Mouse (Mus musculus) stomach, postnatal 0 days (tissue): ENCODE results near the gene Htra1. TPM values are rescaled to one million over a fixed set of nuclear protein-coding genes. Genes with fewer than 3 reads are reported as not detected.

Source experiments
- ATAC-seq: fragments of 200-750 bp; cut with Nextera tagmentation; 2 replicates; pipeline ENCODE4 v1.8.0; 2017; ENCODE audit not compliant: low FRiP score, low TSS enrichment
- DNase-seq: peaks from one replicate; pipeline ENCODE4 v3.0.0-alpha.2; 2016; ENCODE audit warnings: low spot score
- H3K27ac ChIP-seq: fragments of 300-500 bp; sonication (generic); replicated peaks from 2 replicates; pipeline ENCODE4 v1.5.1; 2014; ENCODE audit warnings: mild to moderate bottlenecking, control low read depth
- H3K27me3 ChIP-seq: fragments of 300-500 bp; sonication (generic); 2 replicates; pipeline ENCODE4 v1.6.1; 2014; ENCODE audit warnings: low read length; ENCODE audit not compliant: control insufficient read depth, insufficient read depth
- H3K36me3 ChIP-seq: fragments of 300-500 bp; sonication (generic); 2 replicates; pipeline ENCODE4 v1.6.1; 2014; ENCODE audit warnings: low read length, mixed read lengths; ENCODE audit not compliant: control insufficient read depth, insufficient read depth
- H3K4me1 ChIP-seq: fragments of 300-500 bp; sonication (generic); replicated peaks from 2 replicates; pipeline ENCODE4 v1.6.1; 2014; ENCODE audit warnings: antibody characterized with exemption; ENCODE audit not compliant: control insufficient read depth, insufficient read depth
- H3K4me2 ChIP-seq: fragments of 300-500 bp; sonication (generic); replicated peaks from 2 replicates; pipeline ENCODE4 v1.6.1; 2014; ENCODE audit warnings: low read depth, mild to moderate bottlenecking, control low read depth, moderate library complexity
- H3K4me3 ChIP-seq: fragments of 300-500 bp; sonication (generic); 2 replicates; pipeline ENCODE4 v1.5.1; 2014; ENCODE audit warnings: low read depth, low read length, control low read depth
- H3K9ac ChIP-seq: fragments of 300-500 bp; sonication (generic); 2 replicates; pipeline ENCODE4 v1.6.1; 2014; ENCODE audit warnings: mild to moderate bottlenecking, low read length, control low read depth, mixed read lengths
- H3K9me3 ChIP-seq: fragments of 300-500 bp; sonication (generic); 2 replicates; pipeline ENCODE4 v1.6.1; 2016; ENCODE audit warnings: low read length; ENCODE audit not compliant: control insufficient read depth
- CTCF ChIP-seq: IDR thresholded peaks from 2 replicates; pipeline ENCODE4 v1.5.1; 2016; ENCODE audit warnings: antibody characterized with exemption, low read depth, mild to moderate bottlenecking, moderate library complexity
- EP300 ChIP-seq: optimal IDR thresholded peaks from 2 replicates; pipeline ENCODE3; 2016; ENCODE audit warnings: antibody characterized with exemption
- WGBS: fragments of 180-500 bp; shearing (Covaris S2); extraction: QIAGEN DNeasy Blood & Tissue Kit; methylation state at CpG from one replicate; pipeline ENCODE4 v1.1.7; 2014; 5-methylcytosine and 5-hydroxymethylcytosine counted together
- polyA plus RNA-seq: library from polyadenylated mRNA; unstranded; fragments of >200 nt; fragmentation: Nextera tagmentation; extraction: Ambion mirVana; gene quantifications from 2 replicates; pipeline ENCODE4 v1.2.1, GENCODE M21; 2015

Htra1 gene
- polyA plus RNA-seq, 1 experiment from 2014 or later = 51.6 TPM

- H3K4me1 ChIP-seq = no peaks in the 10 kb centered on the region; the same call in 1 of the 2 replicates
- ATAC-seq (no peak), DNase-seq (no peak)
- no peaks in the 10 kb centered on the region for H3K9me3 ChIP-seq
- WGBS = 61% methylated on average over 3 of the region's 3 CpGs
- TF ChIP-seq EP300 = no peak
- no peak for TF ChIP-seq CTCF
- no peak overlapping the region for H3K4me3 ChIP-seq
- H3K27me3 ChIP-seq = no peaks in the 10 kb centered on the region
- H3K4me2 ChIP-seq = no peak overlapping the region
- H3K9ac ChIP-seq = no peak overlapping the region
- H3K36me3 ChIP-seq = no peaks in the 10 kb centered on the region
- no peak overlapping the region for H3K27ac ChIP-seq
Measured at GRCm38 (mm10) chr7:130985716-130986115, 49.8 kb downstream of the Htra1 start.

- Histone ChIP-seq H3K27me3 (no peaks in the 10 kb centered on the region), H3K27ac (no peak overlapping the region), H3K9me3 (no peaks in the 10 kb centered on the region), H3K4me3 (no peak overlapping the region), H3K4me2 (no peak overlapping the region), H3K4me1 (no peaks in the 10 kb centered on the region; the same call in 1 of the 2 replicates), H3K9ac (no peak overlapping the region), H3K36me3 (no peaks in the 10 kb centered on the region)
- ATAC-seq = no peak
- 33% methylated on average over 5 of the region's 5 CpGs for WGBS
- DNase-seq = no peak
- no peak for TF ChIP-seq EP300
- no peak for TF ChIP-seq CTCF
Measured at GRCm38 (mm10) chr7:130988146-130988545, 52.2 kb downstream of the Htra1 start.

GRCm38 (mm10) chr7:130989371-130989770 lies 53.5 kb downstream of the Htra1 start:
- Histone ChIP-seq H3K36me3 (no peaks in the 10 kb centered on the region), H3K27me3 (no peaks in the 10 kb centered on the region), H3K9ac (no peak overlapping the region), H3K27ac (no peak overlapping the region), H3K4me3 (no peak overlapping the region), H3K4me1 (no peaks in the 10 kb centered on the region; the same call in 1 of the 2 replicates), H3K4me2 (no peak overlapping the region), H3K9me3 (no peaks in the 10 kb centered on the region)
- TF ChIP-seq CTCF (no peak), EP300 (no peak)
- ATAC-seq (no peak), DNase-seq (no peak)
- 52% methylated on average over 3 of the region's 3 CpGs for WGBS

GRCm38 (mm10) chr7:130991174-130991789 lies 55.4 kb downstream of the Htra1 start:
- Histone ChIP-seq H3K27ac (no peak overlapping the region), H3K9me3 (no peaks in the 10 kb centered on the region), H3K36me3 (no peaks in the 10 kb centered on the region), H3K4me1 (no peaks in the 10 kb centered on the region), H3K9ac (no peak overlapping the region), H3K27me3 (no peaks in the 10 kb centered on the region), H3K4me2 (no peak overlapping the region), H3K4me3 (no peak overlapping the region)
- peak; percentile 79 for ATAC-seq
- DNase-seq = peak; percentile 57
- TF ChIP-seq CTCF (no peak), EP300 (no peak)
- WGBS = 68% methylated on average over 13 of the region's 13 CpGs

GRCm38 (mm10) chr7:130993907-130994306 lies 58.0 kb downstream of the Htra1 start:
- Histone ChIP-seq H3K27ac (no peak overlapping the region), H3K9me3 (no peaks in the 10 kb centered on the region), H3K9ac (no peak overlapping the region), H3K4me1 (no peaks in the 10 kb centered on the region), H3K27me3 (no peaks in the 10 kb centered on the region), H3K36me3 (no peaks in the 10 kb centered on the region), H3K4me3 (no peak overlapping the region), H3K4me2 (no peak overlapping the region)
- peak; percentile 38 for DNase-seq
- TF ChIP-seq CTCF (peak; percentile 81), EP300 (no peak)
- WGBS = 47% methylated on average over 8 of the region's 8 CpGs
- peak; percentile 48 for ATAC-seq

- H3K4me3 ChIP-seq = no peak overlapping the region
- peak; percentile 51 for DNase-seq
- H3K4me1 ChIP-seq = no peaks in the 10 kb centered on the region
- peak; percentile 69 for ATAC-seq
- no peak overlapping the region for H3K4me2 ChIP-seq
- no peak overlapping the region for H3K9ac ChIP-seq
- no peak for TF ChIP-seq CTCF
- TF ChIP-seq EP300 = no peak
- H3K36me3 ChIP-seq = no peaks in the 10 kb centered on the region
- 0 out of 2 replicates have a peak, but pooled peaks cover under 1% of the 10 kb centered on the region for H3K9me3 ChIP-seq
- no peak overlapping the region for H3K27ac ChIP-seq
- WGBS = 61% methylated on average over 12 of the region's 12 CpGs
- H3K27me3 ChIP-seq = no peaks in the 10 kb centered on the region
Measured at GRCm38 (mm10) chr7:131001976-131002726, 66.2 kb downstream of the Htra1 start.
